Mouse (Mus musculus) A20 (cell line): ENCODE measurements around the gene Adora2b.

Source experiments
- DNase-seq: peaks from one replicate; pipeline ENCODE4 v3.0.0-alpha.2; 2011; ENCODE audit warnings: low read depth, low spot score

Adora2b gene

DNA sequence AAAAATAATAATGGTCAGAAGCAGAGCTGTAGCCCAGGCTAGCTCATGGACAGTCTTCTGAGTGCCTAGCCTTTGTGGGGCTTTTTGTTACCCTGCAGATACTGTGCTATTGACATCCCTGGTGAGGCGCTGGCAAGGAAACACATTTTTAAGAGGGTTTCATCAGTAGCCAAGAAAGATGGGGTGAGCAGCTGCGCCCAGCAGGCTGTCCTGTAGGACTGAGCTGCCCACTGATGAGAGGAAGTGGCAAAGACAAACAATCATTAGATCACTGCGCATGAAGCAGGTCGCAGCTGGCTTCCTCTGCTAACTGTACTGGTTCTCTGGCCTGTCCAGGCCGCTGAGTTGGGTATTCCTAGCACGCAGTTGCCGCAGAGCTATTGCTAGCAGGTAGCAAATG, 14.8 kb downstream of the Adora2b start:
- DNase-seq: no peak

DNA sequence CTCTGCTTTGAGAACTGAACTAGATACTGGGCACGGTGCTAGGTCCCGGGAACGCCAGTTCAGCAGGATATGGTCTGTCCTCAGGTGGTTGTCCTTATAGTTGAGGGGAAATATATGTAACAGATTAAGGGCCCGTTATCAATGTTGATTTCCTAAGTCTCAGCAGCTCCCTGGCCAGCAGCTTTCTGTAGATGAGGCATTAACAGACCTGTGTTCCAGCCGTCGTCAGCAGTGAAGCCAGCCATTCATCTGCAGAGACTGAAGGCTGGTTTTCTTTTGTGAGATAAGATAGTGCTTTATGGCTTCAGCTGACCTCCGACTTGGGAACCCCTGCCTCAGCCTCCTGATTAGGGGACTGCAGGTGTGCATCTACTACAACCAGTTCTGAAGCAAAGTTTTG, 15.2 kb downstream of the Adora2b start:
- no peak for DNase-seq

DNA sequence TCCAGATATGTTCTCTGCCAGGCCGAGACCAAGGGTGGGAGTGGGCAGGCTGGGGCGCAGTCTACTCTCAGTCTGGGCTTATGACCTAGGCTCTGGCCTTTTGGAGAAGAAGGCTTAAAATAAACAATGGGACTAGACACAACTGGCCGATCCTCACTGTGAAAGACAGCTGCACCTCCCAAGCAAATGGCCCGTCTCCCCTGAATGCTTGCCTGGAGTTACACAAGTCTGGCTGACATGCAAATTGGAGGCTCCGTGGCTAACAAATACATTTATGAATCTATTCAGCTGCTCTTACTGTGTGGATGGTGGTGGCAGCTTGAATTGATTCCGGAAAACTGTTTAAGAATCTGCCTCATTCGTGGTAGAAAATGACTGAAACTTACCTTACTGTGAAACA, 16.9 kb downstream of the Adora2b start:
- no peak for DNase-seq

- peak; percentile 17 for DNase-seq
Measured at GRCm38 (mm10) chr11:62266466-62267214, 17.9 kb downstream of the Adora2b start.

GRCm38 (mm10) chr11:62268381-62268780, 19.6 kb downstream of the Adora2b start:
- DNase-seq: no peak

DNA sequence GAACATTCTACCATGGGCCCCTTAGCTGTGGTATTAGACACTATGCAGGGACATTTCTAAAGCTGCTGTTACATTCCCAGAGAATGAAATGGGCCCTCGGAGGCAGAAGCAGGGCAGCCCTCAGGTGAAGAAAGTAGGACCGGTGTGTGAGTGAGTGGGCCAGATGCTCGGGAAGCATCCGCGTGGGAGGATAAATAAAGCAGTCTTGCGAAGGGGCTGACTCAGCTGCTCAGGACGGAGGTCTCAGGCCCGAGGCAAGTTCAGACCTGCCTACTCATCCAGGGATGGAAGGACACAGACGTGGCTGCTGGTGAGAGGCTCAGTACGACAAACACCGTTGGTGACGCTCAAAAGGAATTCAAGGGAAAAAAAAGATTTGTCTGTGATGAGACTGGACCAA, 20.3 kb downstream of the Adora2b start:
- DNase-seq: no peak

- no peak for DNase-seq
Measured at GRCm38 (mm10) chr11:62270851-62271250, 22.1 kb downstream of the Adora2b start.

DNA sequence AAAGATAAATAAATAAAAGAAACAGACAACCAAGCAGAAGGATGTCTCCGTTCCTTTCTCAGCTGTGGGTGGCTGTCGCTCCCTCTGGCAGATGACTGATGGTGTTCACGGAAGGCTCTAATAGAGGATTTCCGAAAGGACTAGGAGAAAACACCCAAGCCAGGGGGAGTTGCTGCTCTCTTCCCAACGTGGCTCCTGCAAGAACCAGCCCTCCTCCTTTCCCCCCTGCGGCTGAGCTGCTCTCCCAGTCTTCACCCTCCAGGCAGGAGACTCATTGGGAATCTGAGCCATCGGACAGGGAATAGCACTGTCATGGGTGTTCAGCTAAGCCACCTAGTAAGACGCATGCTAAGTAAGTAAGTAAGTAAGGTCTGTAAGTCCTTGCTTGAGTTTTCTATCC, 28.3 kb downstream of the Adora2b start:
- DNase-seq: no peak

DNA sequence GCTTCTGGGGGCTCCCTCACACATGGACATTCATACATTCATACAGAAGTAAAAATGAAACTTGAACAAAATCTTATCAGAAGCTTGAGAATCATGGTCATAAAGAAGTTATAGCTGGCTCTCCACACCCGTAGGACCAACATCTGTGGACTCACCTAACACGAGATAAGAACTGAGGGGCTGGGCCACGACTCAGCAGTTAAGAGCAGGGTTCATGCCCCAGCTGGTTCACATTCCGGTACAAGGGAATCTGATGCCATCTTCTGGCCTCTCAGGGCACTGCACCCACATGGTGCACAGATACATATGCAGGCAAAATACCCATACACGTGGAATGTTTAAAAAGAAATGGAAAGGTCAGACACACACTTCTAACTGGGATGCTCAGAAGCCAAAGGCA, 29.2 kb downstream of the Adora2b start:
- peak; percentile 81 for DNase-seq

- DNase-seq: peak; percentile 96
Measured at GRCm38 (mm10) chr11:62280675-62281600, 32.2 kb downstream of the Adora2b start, which contains the start of the genes Zswim7 and Ttc19. TSS of gene Zswim7 (minus strand) at chr11:62281375. TSS of gene Ttc19 (plus strand) at chr11:62281473.

DNA sequence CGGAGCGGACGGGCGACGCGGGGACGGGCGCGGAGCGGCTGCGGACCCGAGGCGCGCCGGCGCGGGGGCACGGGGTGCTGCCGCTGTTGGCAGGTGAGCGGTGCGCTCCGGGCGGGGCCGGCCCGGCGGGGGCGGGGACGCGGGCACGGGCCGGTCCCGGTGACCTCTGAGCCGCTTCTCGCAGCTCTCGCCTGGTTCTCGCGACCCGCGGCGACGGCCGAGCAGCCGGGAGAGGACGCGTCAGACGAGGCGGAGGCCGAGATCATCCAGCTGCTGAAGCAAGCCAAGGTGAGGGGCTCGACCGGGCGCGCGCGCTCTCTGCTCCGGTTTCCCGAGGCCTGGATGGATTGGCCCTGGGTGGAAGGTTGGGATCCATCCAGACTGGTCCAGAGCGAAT, 32.8 kb downstream of the Adora2b start:
- DNase-seq: peak; percentile 80

DNA sequence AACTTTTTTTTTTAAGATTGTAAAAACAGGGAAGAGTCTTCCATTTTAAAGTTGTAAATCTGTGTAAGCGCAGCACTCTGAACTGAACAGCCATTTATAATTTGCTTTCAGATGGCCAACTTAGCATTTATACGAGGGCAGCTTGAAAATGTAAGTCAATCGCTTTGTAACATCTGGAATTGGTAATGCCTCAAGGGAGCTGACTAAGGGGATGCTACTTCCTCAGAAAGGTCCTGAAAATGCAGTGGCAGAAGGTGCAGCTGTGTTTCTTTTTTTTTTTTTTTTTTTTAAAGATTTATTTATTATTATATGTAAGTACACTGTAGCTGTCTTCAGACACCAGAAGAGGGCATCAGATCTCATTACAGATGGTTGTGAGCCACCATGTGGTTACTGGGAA, 35.2 kb downstream of the Adora2b start:
- DNase-seq: peak; percentile 70

DNA sequence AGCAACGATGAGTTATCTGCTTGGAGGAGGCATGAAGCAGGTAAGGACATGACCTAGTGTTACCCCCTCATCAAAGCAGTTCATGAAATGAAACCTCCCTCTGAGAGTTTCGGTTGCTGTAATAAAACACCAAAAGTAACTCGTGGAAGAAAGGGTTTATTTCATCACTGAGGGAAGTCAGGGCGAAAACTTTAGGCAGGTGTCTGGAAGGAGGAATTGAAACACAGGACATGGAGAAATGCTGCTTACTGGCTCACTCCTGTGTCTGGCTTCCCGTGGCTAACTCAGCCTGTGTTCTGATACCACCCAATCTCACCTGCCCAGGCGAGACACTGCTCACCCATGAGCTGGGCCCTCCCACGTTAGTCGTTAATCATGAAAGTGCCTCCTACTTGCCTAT, 36.2 kb downstream of the Adora2b start:
- peak; percentile 80 for DNase-seq

DNA sequence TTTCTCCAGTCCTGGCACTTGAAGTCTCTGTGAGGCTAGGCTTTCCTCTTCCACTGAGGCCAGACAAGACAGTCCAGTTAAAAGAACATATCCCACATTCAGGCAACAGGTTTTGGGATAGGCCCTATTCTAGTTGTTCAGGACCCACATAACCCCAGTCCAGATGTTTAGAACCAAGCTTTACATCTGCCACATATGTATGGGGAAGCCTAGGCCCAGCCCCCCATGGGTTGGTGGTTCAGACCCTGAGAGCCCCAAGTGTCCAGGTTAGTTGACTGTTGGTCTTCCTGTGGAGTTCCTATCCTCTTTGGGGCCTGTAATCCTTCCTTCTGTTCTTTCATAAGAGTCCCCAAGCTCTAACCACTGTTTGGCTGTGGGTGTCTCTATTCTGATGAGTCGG, 38.9 kb downstream of the Adora2b start:
- DNase-seq: no peak

DNA sequence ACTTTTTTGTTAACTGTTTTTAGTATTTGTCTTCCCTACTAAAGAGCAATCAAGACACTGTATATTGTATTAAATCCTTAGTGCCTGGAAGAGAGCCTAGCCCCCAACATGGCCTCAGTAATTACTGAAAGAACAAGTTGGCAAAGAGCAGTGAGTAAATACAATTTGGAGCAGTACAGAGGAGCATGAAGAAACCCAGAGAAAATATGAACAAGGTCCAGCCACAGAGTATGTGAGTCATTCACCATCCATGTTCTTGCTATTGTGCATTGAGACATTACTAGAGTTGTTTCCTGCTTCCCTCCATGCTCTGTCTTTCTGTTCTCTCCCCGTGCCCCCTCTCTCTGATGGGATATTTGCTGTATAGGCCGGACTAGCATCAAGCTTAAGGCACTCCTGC, 45.3 kb downstream of the Adora2b start:
- DNase-seq: no peak

DNA sequence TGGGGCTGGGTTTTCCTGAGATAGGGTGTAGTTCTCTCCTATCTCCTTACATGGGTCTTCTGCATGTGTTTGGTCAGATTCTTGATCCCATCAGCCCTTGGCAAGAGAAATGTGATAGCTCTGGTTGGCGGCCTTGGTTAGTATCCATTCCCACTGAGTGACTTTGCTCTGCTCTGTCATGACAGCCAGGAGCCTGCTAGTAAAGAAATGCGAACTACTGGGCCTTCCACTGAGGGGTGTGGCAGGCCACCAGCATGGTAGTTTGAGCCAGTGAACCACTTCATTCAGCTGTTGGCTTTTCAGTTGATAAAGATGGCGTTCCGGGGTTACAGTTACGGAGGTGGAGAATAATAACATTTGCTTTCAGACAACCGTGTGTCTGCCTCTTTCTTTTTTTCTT, 50.1 kb downstream of the Adora2b start:
- no peak for DNase-seq

DNA sequence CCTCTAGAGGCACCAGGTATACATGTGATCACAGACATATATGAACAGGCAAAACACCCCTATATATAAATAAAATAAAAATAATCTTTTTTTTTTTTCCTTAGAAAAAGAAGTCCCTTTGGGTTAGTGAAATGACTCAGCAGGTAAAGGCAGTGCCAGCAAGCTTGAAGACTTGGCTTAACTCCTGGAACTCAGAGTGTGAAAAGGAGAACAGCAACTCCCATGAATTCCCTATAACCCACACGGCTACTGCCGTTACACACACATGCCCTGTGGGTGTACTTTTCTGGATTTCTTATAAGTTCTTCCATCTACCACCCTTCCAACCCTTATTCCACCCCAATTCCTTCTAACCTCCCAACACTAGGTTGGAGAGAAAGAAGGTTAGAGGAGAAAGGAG, 57.1 kb downstream of the Adora2b start:
- no peak for DNase-seq

- DNase-seq: no peak
Measured at GRCm38 (mm10) chr11:62309296-62309695, 60.5 kb downstream of the Adora2b start.

GRCm38 (mm10) chr11:62314984-62315383, 66.2 kb downstream of the Adora2b start:
- DNase-seq: no peak
